Mouse (Mus musculus): ENCODE measurements around the gene Amy1.
"Not testable (repeated sequence)": the region's sequence is repeated elsewhere in the genome, so short reads cannot be mapped to it uniquely, and the experiment has no call there.

Gene Amy1

DNA sequence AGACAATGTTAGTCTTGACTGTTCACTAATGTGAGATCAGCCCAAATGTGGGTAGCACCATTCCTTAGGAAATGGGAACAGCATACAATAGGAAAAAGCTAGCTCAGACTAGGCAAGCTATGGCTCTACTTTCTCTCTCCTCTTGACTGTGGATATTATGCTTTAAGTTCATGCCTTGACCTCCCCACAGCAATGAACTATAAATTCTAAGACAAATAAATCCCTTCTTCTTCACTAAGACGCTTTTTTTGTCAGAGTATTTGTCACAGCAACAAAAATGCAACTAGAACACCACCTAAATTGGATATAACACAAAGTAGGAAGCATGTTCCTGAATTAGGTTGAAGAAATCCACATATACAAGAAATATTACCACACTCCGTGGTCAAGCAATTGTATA is at the start of gene Amy1:
Amy1 (minus strand) TSS at position 101 of the 400 bp plus-strand sequence.
- no peak for DNase-seq (ENCODE audit: low spot score)

DNA sequence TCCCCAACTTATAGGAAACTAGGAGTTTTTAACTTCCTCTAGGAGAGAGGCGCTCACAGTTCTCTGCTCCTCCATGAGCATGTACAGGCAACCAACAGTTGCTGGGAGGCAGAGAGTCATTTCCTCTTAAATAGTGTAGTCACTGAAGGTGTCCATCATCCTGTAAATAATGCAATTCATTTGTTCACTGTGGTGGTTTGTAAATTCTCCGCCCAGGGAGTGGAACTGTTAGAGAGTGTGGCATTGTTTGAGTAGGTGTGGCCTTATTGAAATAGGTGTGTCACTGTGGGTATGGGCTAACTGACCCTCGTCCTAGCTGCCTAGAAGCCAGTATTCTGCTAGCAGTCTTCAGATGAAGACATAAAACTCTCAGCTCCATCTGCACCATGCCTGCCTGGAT is 47.8 kb upstream of the Amy1 start:
- DNase-seq (ENCODE audit: low spot score) = no peak

DNA sequence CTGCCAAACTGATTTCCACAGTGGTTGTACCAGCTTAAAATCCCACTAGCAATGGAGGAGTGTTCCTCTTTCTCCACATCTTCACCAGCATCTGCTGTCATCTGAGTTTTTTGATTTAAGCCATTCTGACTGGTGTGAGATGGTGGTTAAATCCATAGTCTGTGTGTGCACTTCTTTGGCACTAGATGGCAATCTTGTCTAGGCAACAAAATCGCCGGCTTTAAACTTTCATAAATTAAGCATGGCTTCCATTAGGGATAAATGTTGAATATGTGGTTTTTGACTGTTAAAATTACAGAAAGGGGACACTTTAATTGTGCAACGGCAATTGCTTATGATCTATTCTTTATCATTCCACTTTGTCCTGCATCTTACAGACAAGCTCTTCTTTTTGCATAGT is 44.9 kb upstream of the Amy1 start:
- not testable (repeated sequence) for DNase-seq (ENCODE audit: low spot score)

DNA sequence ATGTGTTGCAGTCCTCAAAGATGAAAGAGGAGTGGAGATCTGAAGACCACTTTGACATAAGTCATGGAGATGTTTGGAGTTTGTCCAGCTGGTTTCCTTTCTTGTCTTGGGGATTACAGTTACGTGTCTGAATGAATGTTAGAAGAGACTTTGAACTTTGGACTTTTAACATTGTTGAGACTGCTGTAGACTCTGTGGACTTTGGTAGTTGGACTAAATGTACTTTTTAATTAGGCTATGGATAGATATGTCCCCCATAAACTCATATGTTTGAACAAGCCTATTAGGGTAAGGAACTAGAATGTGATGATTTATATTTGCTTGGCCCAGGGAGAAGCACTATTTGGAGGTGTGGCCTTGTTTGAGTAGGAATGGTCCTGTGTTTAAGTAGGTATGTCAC is 33.0 kb upstream of the Amy1 start:
- DNase-seq (ENCODE audit: low spot score) = no peak

DNA sequence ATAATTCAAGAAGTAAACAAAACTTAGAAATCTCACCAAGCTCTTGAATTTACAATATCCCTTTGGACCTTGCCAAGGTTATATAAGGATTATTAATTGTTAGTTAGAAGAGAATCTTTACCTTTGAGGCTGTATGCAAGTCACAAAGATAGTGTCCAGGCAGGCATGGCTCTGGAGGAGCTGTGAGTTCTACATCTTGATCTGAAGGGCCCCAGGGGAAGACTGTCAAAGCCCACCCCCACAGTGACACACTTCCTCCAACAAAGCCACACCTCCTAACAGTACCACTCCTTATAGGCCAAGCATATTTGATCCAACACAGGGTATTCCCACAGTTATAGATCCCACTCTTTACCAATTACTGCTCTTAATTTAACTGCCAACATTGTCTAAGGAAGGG is 27.7 kb upstream of the Amy1 start:
- no peak for DNase-seq (ENCODE audit: low spot score)

DNA sequence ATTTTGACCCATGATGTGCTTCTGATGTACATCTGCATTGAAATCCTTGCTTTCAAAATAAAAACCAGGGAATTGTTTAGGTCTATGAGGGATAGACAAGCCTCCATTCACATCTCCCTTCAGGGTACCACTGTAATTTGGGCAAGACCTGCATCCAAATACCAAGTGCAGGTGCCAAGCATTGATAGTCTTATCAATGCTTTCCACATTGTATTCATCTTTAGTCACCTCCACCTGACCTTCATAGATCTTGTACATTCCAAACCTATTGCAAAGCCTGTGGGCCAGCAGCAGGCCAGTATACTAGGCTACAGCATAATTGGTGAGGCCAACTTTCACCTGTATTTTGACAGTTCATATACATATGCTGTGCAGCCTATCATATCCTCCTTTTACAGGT is 25.1 kb upstream of the Amy1 start:
- DNase-seq (ENCODE audit: low spot score) = no peak

DNA sequence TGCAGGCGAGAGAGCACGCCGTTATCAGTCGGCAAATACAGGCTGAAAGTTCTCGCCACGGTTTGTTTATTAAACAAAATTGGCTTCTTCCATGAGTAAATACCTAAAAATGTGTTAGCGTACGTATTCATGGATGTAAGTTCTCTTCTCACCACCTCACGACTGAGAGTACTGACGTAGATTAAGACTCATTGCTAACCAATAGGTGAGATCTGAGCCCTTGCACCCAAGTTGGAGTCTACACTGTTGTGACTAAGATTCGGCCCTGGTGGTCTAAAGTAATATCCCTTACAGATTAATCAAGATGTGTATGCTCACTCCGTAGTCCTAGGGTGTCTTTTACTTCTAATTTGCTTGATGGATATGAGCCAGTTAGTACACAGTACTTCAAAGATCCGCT is 24.1 kb upstream of the Amy1 start:
- DNase-seq (ENCODE audit: low spot score) = peak; percentile 25

DNA sequence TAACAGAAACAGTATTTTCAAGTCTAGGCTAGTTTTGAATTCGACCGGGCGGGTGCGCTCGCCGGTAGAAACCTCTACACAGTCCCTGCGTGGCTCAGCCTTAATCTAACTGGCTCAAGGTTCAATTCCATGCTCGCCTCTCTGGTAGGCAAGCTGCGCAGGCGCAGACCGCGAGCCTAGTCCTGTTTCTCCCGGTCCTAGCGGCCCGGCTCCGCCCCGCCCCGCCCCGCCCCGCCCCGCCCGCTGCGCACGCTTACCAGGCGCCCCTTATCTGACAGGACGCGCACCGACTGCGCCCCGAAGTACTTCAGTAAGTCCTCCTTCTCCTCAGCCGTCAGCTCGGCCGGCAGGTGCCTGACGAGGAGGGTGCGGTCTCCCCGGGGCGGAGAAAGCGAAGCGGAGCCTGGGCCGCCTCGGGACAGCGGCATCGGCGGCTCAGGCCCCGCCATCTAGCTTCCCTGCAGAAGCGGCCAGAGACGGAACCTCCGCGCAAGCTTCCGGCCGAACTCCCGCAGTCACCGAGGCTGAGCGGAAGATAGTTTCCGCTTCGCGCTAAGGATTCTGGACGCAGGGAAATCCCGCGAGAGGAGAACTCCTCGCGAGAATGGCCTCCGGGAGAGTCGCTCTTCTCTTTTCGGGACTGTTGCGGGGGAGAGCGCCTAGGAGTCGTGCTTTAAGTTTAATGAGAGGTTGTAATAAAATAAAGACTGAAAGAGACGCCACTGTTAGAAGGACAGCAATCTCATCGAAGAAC is 23.3 kb upstream of the Amy1 start, which contains the start of gene Rnpc3:
Rnpc3 (minus strand) TSS at position 544 of the 754 bp plus-strand sequence.
- DNase-seq (ENCODE audit: low spot score) = peak; percentile 91

DNA sequence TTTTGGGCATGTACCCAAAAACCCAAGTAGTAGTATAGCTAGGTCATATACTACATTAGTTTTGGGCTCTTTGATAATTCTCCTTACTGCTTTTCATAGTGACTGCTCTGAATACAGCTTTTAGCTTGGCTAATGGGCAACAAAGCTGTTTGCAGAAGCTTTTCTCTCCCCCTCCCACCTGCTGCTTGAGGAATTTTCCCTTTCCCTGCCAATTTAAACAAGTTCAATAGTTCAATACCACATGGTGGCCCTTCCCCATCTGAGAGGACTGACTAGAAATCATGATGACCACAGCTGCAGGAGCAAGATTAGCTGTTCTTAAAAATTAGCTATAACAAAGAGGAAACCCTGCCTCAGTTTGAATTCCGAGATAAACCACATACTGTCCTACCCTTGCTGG is 15.7 kb downstream of the Amy1 start:
- DNase-seq (ENCODE audit: low spot score) = no peak

DNA sequence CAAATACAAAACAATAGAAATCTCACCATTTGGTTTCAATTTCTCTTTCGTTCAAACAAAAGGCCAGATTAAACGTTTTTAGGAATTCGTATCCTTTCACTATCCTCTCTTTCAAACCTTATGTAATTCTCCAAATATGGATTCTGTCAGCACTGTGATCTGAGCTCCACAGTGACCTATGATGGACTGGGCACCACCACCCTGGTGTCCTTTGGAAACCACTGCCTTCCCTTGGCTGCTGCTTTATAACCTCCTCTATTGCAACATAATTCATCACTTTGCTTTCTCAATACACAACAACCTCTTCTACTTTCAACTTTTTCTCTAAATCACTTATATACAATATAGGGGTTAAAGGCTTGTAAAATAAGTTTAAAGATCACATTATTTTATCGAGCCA is 31.9 kb downstream of the Amy1 start:
- DNase-seq (ENCODE audit: low spot score) = no peak

DNA sequence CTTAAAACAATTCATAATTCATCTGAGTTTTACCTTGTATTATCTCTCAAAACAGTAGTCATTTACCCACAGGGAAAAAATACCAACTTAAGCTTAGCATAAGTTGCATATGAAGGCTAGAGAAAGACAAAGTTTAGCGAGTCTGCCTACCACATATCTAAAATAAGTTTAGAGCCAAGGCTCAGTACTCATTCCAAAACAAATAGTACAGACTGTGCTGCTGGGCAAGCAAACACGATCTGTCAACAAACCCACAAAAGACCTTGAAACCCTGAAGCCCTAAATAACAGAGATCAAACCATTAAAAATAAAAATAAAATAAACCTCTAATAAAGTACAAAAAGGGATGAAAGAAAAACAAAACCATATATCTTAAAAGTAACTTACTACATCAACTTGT is 32.4 kb downstream of the Amy1 start:
- DNase-seq (ENCODE audit: low spot score) = no peak

DNA sequence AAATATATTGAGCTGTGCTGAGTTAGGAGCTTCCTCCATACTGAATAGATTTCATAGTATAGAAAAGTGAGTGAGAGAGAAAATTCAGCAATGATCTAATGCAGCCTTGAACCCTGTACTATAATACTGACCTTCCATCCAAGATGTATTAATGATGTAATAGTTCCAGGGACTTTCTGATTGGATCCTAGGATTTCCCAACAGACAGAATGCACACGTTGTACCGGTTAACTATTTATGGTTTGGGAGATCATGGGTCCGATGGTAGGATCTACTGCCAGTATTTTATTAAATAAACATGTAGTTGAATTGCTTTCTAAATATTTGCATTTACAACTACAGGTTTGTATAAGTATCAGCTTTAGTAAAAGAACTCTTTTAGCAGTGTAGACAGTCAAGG is 34.3 kb downstream of the Amy1 start:
- no peak for DNase-seq (ENCODE audit: low spot score)

DNA sequence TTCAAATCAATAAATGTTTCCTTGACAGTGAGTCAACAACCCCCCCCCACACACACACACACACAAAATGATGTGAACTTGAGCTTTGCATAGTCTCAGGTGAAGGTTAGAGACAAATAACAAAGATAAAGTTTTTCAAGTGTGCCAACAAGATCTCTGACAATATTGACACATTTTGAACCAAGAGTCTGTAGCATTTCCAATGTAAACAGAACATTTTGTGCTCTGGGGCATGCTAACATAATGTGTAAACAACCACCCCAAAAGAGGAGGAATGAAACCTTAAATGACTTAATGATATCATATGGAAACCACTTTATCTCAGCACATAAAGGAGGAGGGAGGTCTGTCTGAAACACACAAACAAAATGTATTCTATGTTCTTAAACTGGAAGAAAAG is 66.8 kb downstream of the Amy1 start:
- no peak for DNase-seq (ENCODE audit: low spot score)

DNA sequence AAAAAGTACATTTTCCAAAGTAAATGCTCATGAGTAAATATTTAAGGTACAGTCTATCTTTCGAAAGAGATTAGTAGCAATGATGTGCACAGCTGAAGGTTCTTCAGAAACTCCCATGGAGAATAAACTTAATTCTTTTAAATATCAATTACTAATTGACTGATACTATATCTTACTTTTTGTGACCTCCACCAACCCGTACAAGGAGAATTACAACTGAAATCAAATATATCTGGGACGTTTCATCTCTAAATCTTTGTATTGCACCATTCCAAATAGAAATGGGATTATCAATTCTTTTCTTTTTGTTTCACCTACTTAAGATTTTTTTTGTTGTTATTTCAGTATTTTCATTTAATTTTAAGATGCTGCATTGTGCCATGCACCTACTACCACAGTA is 74.2 kb downstream of the Amy1 start, which contains the start of gene Amy2a1:
Amy2a1 (minus strand) TSS at position 101 of the 400 bp plus-strand sequence.
- DNase-seq (ENCODE audit: low spot score) = not testable (repeated sequence)

Measured in T-cell, adult 2 months (primary cell).